Mouse (Mus musculus) neutrophil, adult 5-6 weeks (primary cell): ENCODE data around the gene Tvp23a. TPM values are rescaled to one million over a fixed set of nuclear protein-coding genes. Genes with fewer than 3 reads are reported as not detected.
A peak's percentile ranks its signal among the peaks of the same experiment; 100 is the strongest.

ENCODE experiments used
- ATAC-seq: fragments of 151-379, 151-347 bp; 2 replicates; pipeline ENCODE4 v1.8.0; 2017; ENCODE audit warnings: mild to moderate bottlenecking, moderate TSS enrichment; ENCODE audit not compliant: insufficient number of reproducible peaks, poor library complexity, low FRiP score, severe bottlenecking; ENCODE audit errors: extremely low read depth
- total RNA-seq: library from RNA; stranded (forward); fragments of 200-1000 nt; gene quantifications from 2 replicates; pipeline ENCODE4 v1.2.3, GENCODE M21; 2017

Gene Tvp23a
- total RNA-seq, result 0.23 TPM in 1 of 2 replicates, not detected in the other

DNA sequence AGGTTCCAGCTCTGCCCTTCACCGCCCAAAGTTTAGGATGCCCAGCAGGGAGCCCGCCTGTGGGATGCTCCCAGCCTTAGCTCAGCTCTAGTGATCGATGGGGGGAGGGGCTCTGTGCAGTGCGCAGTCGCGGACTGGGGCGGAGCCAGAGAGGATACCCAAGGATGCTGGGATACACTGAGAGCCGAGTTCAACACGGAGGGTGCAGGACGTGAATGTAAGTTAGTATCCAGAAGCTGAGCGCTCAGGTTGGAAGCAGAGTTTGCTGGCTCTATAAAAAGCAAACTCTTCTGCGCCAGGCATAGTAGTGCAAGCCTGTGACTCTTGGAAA, at the start of gene Tvp23a:
Gene Tvp23a, minus strand, starts transcription at position 99 of the 331 bp plus-strand sequence.
- ATAC-seq, result no peak

DNA sequence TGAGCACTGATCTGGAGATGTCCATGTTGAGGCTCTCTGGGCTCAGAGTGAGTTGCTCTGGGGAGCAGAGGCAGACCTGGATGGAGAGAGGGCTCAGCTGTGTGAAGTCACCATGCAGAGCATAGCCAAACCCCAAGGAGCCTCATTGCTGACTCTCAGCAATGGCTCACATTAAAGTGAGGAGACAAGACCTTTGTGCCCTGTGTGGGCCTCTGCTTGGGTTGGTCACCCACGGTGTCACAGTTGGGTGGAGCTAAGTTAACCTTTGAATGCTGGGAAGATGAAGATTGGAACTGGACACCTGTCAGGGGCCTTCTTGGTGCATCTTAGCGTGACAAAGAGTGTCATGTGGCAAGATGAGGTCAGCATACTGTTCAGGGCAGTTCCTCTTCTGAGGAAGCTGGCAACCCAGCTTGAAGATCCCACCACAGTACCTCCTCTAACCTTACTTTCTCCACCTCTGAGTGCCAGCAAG, 48.7 kb upstream of the Tvp23a start:
- peak; percentile 41; the same call in 1 of the 2 replicates for ATAC-seq

DNA sequence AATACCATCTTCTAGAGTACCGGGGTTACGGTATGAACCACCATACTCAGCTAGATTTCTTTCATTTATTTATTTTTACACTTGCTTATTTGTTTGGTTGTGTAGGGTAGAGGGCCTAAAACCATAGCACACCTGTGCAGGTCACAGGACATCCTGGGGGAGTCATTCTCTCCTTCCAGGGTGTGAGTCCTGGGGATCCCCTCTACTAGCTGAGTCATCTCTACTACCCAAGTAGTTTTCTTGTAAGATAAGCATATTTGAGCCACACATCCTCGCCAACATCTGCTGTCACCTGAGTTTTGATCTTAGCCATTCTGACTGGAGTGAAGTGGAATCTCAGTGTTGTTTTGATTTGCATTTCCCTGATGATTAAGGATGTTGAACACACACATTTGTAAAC, 45.4 kb upstream of the Tvp23a start:
- no peak for ATAC-seq

DNA sequence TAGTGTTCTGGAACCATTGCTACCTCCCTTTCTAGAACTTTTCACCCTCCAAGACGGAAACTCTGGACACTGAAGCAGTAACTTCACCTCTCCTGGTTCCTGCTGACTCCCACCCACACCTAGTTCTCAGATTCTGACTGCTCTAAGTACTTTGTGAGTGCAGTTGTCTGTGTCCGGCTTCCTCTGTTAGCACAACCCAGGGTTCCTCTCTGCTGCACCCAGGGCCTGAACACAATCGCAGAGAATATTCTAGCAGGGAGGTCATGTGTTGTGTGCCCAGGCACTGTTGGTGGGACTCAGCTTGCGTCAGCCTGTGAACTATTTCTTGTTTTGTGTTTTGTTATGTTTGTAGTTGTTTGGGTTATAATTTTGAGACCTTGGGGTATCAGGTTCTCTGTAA, 44.6 kb upstream of the Tvp23a start:
- ATAC-seq, result no peak

DNA sequence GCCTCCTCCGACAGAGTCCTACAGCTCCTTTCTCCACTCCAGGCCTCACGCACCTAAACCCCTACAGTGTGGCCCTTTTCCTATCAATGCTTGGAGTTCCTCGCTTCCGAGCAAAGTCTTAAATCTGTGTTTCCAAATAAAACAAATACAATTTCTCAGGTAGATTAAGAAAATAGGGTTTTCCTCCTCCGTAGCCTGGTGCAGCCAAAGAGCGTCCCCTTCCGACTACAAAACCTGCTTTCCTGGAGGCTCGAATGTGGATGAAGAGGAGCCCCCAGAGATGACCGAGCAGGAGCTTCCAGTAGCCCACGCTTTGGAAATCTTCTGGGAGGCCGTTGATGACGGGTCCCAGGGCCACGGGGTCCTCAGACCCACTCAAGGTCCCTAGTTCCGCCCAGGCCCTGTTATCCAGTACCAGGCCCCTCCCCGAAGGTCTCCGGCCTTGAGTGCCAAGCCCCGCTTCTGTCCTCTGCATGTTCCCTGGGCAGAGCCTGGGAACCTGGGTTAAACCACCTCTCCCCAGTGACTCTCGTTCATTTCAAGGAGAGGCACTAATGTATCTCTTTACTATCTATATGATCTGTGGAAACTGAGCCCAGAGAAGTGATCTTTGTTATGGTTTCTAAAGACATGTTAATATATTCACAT, 43.5 kb upstream of the Tvp23a start:
- ATAC-seq, result no peak

DNA sequence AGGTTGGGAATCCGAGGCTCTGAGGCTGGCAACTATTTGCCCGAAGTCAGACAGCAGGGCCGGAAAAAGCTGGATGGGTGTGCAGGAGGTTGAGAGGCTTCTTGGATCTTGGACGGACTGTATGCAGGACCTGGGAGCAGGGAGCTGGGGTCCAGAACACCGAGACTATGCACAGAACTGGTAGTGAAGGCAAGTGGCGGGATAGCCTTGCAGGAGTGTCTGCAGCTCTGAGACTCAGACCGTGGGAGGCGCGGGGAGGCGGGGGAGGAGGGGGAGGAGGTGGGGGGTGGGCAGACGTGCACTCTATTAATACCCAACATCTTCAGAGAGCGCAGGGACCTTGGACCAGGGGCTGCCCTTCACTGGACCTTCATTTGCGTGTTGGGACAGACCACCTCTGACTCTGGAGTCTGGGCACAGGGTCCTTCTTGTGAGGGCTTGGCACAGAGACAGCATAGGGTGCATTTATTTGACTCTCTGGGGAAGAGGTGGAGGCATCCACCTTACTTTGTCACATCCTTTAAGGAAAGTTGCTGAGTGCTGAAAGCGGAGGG, 42.8 kb upstream of the Tvp23a start:
- no peak for ATAC-seq

DNA sequence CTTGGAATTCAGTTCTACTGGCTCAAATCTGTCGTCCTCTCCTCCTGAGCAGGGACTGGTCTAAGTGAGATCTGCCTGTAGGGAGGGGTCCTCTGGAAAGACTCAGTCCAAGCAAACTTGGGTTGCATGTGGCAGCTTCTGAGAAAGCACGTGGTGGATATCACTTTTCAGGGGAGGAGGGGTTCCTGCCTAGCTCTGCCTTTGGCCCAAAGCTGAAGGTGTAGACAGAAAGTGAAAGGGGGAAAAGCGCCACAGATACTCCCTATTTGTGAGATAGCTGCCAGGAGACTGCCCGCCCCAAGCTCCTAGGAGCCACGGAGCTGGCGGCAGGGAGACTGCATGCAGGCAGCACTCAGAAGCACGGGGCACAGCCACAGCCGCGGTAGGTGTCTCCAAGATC, 42.3 kb upstream of the Tvp23a start:
- ATAC-seq, result no peak

DNA sequence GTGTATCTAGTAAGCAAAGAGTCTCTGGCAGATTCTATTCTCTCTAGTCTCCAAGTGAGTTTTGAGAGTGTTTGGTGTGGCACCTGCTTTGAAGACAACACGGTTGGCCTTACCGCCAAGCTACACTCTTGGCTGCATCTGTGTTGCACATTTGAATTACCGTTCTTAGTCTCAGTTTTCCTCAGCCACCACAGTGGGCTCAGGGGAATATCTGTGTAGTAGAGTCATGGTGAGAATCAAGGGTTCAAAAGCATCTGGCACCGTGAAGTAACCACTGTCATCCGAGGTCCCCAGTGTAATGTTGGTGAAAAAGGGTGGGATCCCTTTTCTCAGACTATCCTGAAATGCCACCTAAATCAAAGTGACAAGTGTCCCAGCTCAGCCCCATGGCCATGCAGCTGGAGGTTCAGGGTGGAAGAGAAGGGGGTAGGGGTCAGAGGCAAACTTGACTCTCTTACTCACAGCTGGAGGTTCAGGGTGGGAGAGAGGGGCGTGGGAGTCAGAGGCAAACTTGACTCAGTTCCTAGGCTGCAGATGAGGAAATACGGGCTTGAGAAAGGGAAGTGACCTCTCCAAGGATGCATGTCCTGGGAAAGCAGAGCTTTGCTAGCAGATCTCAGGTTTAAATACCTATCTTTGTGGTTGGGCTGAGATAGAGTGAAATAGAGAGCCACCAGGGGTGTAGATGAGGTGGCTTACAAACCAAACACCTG, 41.8 kb upstream of the Tvp23a start:
- no peak for ATAC-seq

DNA sequence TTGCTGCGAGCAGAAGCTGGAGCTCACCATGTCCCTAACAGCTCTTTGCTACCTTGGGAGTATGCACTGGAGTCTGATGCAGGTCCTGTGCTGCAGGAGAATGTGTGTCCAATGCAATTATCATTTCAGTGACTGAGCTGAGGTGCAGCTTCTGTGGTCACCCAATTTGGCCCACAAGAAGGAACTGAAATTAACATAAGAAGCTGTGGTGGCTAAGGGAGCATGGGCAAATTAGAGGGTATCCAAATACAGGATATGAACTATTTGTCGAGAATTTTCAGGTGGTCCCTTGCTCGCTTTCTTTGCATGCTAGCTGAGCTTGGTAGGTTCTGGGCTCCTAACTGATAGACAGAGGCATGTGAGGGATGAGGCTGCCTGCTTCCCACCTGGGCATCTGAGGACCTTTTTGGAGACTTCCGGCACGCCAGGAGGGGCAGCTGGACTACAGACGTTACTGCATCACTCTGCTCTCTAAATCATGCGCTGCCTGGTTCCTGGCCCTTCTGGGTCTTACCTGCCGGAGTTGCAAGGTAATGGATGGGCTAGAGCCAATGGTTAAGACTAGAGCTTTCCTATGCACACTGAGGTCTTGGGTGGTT, 40.8 kb upstream of the Tvp23a start:
- peak; percentile 74 for ATAC-seq

DNA sequence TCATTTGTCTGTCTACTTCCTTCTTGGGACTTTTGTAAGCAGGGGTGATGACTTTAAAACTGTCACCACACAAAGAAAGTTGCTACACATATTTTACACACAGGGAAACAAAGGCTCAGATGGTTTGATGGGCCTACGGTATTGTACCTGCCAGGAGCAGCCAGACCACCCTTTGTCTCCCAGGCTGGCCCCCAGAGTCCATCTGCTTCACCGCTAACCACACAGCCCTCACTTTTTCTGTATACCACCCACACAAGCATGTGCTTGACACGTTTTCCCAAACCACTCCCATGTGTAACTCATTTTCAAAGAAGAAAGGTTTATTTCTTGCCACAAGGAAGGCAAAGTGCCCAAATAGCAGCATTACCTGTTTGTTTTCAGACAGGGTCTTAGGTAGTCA, 39.8 kb upstream of the Tvp23a start:
- no peak for ATAC-seq

DNA sequence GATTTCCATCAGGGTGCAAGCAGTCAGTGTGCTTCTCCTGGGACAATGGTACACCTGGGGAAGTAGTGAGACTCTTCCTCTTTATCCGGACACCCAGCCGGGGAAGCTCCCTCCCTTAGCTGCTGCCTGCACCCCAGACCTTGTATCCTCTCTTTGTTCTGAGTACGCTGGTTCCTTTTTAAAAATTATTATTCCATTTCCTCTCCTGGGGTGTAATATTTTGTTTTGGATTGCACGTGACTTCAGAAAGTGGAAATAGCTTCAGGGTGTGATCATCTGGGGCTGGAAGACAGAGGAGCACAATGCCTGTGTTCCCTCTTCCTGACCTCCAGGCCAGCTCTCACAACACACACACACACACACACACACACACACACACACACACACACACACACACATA, 35.2 kb upstream of the Tvp23a start:
- ATAC-seq, result no peak

DNA sequence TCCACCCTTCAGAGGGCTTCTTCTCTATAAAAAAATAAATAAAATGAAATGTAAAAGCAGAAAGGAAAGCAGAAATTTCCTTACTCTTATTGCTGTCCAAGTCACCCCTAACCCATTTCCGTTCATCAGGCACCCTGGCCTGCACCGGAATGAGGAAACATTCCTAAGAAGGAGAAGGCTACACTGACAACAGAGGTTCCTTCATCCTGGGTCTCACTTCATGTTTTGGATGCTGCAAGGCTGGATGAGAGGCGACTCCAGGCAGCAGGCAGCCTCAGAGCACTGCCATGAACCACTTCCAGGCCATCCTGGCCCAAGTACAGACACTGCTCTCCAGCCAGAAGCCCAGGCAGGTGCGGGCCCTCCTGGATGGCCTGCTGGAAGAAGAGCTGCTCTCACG, 32.7 kb upstream of the Tvp23a start, which contains the start of gene Ciita:
Gene Ciita, plus strand, starts transcription at position 203 of the 400 bp plus-strand sequence.
- no peak for ATAC-seq

DNA sequence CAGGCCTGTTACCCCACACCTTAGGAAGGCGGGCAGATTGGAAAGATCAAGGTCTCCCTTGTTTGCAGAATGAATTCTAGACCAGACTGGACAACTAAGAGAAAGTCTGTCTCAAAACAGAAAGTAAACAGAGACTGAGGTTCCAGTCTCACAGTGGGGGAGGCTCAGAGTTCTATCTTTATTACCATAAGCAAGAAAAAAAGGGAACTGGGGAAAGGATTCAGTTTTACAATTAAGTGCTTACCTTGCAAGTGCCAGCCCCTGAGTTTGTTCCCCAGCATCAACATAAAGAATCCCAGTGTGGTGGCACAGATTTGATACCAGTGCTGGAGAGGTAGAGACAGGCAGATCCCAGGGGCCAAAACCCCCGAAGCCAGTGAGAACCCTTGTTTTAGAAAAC, 28.8 kb upstream of the Tvp23a start:
- 0 out of 2 replicates have a peak, but pooled peaks have one; percentile 16 for ATAC-seq

DNA sequence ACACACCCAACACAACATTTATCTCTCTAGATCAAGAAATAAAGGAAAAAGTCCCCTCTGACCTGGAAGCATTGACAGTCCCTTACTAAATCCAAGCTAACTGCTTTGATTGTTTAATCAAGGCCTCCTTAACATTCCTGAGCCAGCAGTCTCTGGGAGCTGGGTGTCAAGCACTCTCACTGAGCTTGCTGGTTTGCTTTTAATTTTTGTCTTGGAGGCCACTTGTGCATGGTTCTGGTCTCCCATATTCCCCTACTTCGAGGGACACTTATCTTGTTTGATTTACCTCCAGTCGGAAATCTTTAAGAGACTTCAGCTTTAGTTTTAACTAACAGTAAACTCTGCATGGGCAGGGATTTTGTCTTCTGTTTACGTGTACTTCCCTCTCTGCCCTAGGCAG, 27.8 kb upstream of the Tvp23a start:
- no peak for ATAC-seq

DNA sequence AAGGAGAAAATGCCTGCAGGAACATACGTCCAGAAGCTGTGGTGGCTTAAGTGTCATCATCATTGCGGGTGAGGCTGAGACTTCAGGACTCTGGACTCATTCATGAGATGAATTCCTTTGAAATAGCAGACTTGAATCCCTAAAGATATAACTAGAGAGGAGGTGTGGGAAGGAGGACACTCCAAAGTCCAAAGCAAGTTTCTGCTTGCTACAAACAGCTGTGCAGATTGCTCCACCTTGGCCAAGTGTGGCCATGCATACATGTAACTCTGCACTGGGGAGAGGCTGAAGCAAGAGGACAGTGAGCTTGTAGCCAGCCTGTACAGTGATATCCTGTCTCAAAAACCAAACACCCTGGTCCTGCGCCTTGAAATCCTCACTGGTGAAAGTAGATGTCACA, 24.8 kb upstream of the Tvp23a start:
- no peak for ATAC-seq

DNA sequence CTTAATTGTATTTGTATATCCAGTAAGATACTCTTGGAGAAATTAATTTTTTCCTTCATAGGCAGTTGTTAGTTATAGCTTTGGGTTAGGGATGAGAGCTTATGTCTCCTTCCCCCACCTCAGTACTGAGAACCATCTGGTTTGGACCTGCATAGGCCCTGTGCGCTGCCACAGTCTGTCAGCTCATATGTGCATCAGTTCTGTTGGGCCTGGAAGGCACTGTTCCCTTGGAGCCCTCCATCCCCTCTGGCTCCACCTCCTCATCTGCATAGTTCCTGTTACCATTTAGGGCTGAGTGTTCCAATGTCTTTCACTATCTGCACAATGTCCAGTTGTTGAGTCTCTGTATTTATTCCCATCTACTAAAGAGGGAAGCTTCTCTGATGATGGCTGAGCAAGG, 21.0 kb upstream of the Tvp23a start:
- no peak for ATAC-seq

DNA sequence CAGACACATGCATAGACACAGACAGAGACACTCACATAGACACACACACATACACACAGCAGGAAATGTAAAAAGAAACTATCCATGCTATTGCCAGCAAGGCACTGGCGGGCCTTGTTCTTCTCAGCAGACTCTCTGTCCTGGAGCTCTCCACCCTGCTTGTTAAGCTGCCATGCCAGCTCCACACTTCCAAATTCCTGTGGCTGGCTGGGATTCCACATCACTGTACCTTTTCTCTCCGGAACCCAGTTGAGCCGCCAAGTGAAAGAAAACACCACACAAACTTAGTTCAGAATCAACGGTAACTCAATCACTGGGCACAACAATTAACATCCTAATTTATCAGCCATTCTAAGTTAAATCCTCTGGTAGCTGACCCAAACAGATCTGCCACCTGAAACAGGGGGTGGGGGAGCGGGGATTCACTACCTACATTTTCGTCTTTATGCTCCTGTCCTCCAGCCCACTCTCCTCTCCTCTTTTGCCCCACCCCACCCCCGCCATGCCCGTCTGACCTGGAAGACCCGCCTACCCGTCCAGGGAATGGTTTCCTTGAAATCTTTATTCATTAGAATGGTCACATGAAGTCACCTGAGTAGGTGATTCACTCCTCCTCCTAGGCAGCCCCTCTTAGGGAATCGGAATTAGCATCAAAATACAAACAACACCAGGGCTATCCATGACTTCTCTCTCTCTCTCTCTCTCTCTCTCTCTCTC, 20.4 kb upstream of the Tvp23a start:
- ATAC-seq, result no peak

DNA sequence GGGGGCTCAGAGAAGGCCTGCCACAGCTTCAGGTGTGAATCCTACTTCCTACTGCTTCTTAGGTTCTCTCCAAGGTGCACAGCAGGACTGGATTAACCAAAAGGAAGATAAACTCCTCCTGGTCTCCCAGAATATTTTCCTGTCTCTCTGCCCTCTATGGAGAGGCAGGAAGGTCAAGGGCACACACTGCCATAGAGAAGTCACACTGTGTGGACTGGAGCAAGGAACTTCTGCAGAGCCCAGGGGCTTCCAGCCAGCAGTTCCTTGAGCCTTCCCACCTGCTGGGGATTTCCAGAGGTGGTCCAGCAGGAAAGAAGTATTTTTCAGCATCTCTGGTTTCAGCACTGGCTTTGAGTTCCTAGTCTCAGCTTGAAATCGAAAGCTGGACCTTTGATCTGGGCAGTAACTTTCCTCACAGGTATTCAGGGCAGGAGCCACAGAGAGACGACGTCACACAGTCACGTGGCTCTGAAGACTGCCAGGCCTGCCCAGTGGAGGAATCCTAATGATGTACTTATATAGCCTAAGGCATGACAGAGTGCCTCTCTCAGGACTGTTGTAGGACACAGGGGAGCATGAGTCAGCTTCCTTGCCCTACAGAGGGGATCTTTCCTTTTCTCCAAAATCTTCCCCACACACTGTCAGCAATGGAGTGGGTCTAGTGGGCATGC, 18.0 kb upstream of the Tvp23a start:
- no peak for ATAC-seq

DNA sequence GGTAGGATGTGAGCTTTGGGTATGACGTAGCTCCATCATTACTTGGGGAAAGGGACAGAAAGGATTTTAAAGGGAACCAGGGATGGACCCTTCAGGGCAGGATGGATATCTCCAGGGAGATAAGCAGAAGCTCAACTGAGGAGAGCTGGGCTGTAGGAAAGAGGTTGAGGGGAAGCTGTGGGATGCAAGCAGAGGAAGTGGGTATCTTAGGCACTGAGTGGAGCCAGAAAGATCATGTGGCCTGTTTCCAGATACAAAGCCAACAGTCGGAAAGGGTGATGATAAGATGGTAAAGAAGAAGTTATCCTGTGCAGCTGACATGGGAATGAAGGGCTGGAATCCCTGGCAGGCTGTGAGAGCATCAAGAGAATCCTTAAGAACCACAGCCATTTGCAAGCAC, 14.0 kb upstream of the Tvp23a start:
- no peak for ATAC-seq
